Mouse (Mus musculus): Measurements from ENCODE around the gene Rhbdl1. TPM values are rescaled to one million over a fixed set of nuclear protein-coding genes. Genes with fewer than 3 reads are reported as not detected.
A peak's percentile ranks its signal among the peaks of the same experiment; 100 is the strongest.

The Rhbdl1 gene
- polyA plus RNA-seq, 1 experiment from 2014 or later, result 2.1 TPM

GRCm38 (mm10) chr17:25868601-25869191 lies 31.6 kb upstream of the Rhbdl1 start, which contains the start of gene Mcrip2:
Gene Mcrip2 (minus strand): TSS chr17:25868764.
- Histone ChIP-seq H3K36me3 (ENCODE audit: control insufficient read depth, insufficient read depth, low read length) (no peaks in the 10 kb centered on the region), H3K4me3 (ENCODE audit: low read depth, low read length) (peak within 1 kb of the TSS; percentile 84), H3K4me2 (ENCODE audit: low read depth, low read length, severe bottlenecking) (peak within 1 kb of the TSS; percentile 96), H3K9ac (ENCODE audit: low read length) (peak within 1 kb of the TSS; percentile 51), H3K27me3 (ENCODE audit: control insufficient read depth, insufficient read depth, low read length) (no peaks in the 10 kb centered on the region), H3K9me3 (ENCODE audit: control insufficient read depth, low read length) (no peaks in the 10 kb centered on the region), H3K4me1 (replicated peaks; ENCODE audit: control insufficient read depth, insufficient read depth, low read length) (peaks cover 12% of the 10 kb centered on the region), H3K27ac (ENCODE audit: low read depth, low read length) (peak within 1 kb of the TSS; percentile 27; the same call in 1 of the 2 replicates)
- ATAC-seq (replicated peaks; ENCODE audit: low FRiP score) (peak; percentile 89), DNase-seq (ENCODE audit: low spot score) (peak; percentile 88)
- under 1% methylated on average over 24 of the region's 24 CpGs for WGBS

GRCm38 (mm10) chr17:25867836-25868600 lies 30.9 kb upstream of the Rhbdl1 start:
- ATAC-seq (replicated peaks; ENCODE audit: low FRiP score) (peak; percentile 52; the same call in 1 of the 2 replicates), DNase-seq (ENCODE audit: low spot score) (peak; percentile 78)
- WGBS, result under 1% methylated on average over 42 of the region's 42 CpGs
- Histone ChIP-seq H3K4me1 (replicated peaks; ENCODE audit: control insufficient read depth, insufficient read depth, low read length) (peaks cover 12% of the 10 kb centered on the region), H3K4me2 (ENCODE audit: low read depth, low read length, severe bottlenecking) (peak overlapping the region; percentile 96), H3K4me3 (ENCODE audit: low read depth, low read length) (peak overlapping the region; percentile 84), H3K27ac (ENCODE audit: low read depth, low read length) (no peak overlapping the region), H3K9me3 (ENCODE audit: control insufficient read depth, low read length) (no peaks in the 10 kb centered on the region), H3K27me3 (ENCODE audit: control insufficient read depth, insufficient read depth, low read length) (no peaks in the 10 kb centered on the region), H3K9ac (ENCODE audit: low read length) (peak overlapping the region; percentile 51), H3K36me3 (ENCODE audit: control insufficient read depth, insufficient read depth, low read length) (no peaks in the 10 kb centered on the region)

GRCm38 (mm10) chr17:25867509-25867835 lies 30.4 kb upstream of the Rhbdl1 start:
- H3K4me1 ChIP-seq (replicated peaks; ENCODE audit: control insufficient read depth, insufficient read depth, low read length), result peaks cover 12% of the 10 kb centered on the region
- no peak for ATAC-seq (replicated peaks; ENCODE audit: low FRiP score)
- peak overlapping the region; percentile 84 for H3K4me3 ChIP-seq (ENCODE audit: low read depth, low read length)
- WGBS, result 16% methylated on average over 7 of the region's 7 CpGs
- no peak for DNase-seq (ENCODE audit: low spot score)
- H3K9ac ChIP-seq (ENCODE audit: low read length), result 0 out of 2 replicates have a peak overlapping the region, but pooled peaks have one; percentile 7
- H3K27me3 ChIP-seq (ENCODE audit: control insufficient read depth, insufficient read depth, low read length), result no peaks in the 10 kb centered on the region
- H3K36me3 ChIP-seq (ENCODE audit: control insufficient read depth, insufficient read depth, low read length), result no peaks in the 10 kb centered on the region
- peak overlapping the region; percentile 96 for H3K4me2 ChIP-seq (ENCODE audit: low read depth, low read length, severe bottlenecking)
- no peak overlapping the region for H3K27ac ChIP-seq (ENCODE audit: low read depth, low read length)
- H3K9me3 ChIP-seq (ENCODE audit: control insufficient read depth, low read length), result no peaks in the 10 kb centered on the region

- Histone ChIP-seq H3K27me3 (ENCODE audit: control insufficient read depth, insufficient read depth, low read length) (no peaks in the 10 kb centered on the region), H3K4me1 (replicated peaks; ENCODE audit: control insufficient read depth, insufficient read depth, low read length) (peaks cover 15% of the 10 kb centered on the region), H3K9ac (ENCODE audit: low read length) (no peak overlapping the region), H3K4me2 (ENCODE audit: low read depth, low read length, severe bottlenecking) (no peak overlapping the region), H3K27ac (ENCODE audit: low read depth, low read length) (no peak overlapping the region), H3K36me3 (ENCODE audit: control insufficient read depth, insufficient read depth, low read length) (no peaks in the 10 kb centered on the region), H3K9me3 (ENCODE audit: control insufficient read depth, low read length) (no peaks in the 10 kb centered on the region), H3K4me3 (ENCODE audit: low read depth, low read length) (no peak overlapping the region)
- WGBS, result 87% methylated on average over 3 of the region's 3 CpGs
- DNase-seq (ENCODE audit: low spot score) (no peak), ATAC-seq (replicated peaks; ENCODE audit: low FRiP score) (no peak)
These were observed 29.1 kb upstream of the Rhbdl1 start for GRCm38 (mm10) chr17:25866172-25866571.

- Histone ChIP-seq H3K27me3 (ENCODE audit: control insufficient read depth, insufficient read depth, low read length) (no peaks in the 10 kb centered on the region), H3K4me2 (ENCODE audit: low read depth, low read length, severe bottlenecking) (no peak overlapping the region), H3K36me3 (ENCODE audit: control insufficient read depth, insufficient read depth, low read length) (no peaks in the 10 kb centered on the region), H3K9ac (ENCODE audit: low read length) (no peak overlapping the region), H3K27ac (ENCODE audit: low read depth, low read length) (no peak overlapping the region), H3K4me1 (replicated peaks; ENCODE audit: control insufficient read depth, insufficient read depth, low read length) (peaks cover 23% of the 10 kb centered on the region), H3K9me3 (ENCODE audit: control insufficient read depth, low read length) (no peaks in the 10 kb centered on the region), H3K4me3 (ENCODE audit: low read depth, low read length) (no peak overlapping the region)
- no peak for ATAC-seq (replicated peaks; ENCODE audit: low FRiP score)
- WGBS, result 93% methylated on average over 11 of the region's 11 CpGs
- DNase-seq (ENCODE audit: low spot score), result no peak
These were observed 28.2 kb upstream of the Rhbdl1 start for GRCm38 (mm10) chr17:25865288-25865687.

- Histone ChIP-seq H3K4me3 (ENCODE audit: low read depth, low read length) (no peak overlapping the region), H3K9ac (ENCODE audit: low read length) (no peak overlapping the region), H3K9me3 (ENCODE audit: control insufficient read depth, low read length) (no peaks in the 10 kb centered on the region), H3K36me3 (ENCODE audit: control insufficient read depth, insufficient read depth, low read length) (no peaks in the 10 kb centered on the region), H3K27ac (ENCODE audit: low read depth, low read length) (no peak overlapping the region), H3K27me3 (ENCODE audit: control insufficient read depth, insufficient read depth, low read length) (no peaks in the 10 kb centered on the region), H3K4me2 (ENCODE audit: low read depth, low read length, severe bottlenecking) (no peak overlapping the region), H3K4me1 (replicated peaks; ENCODE audit: control insufficient read depth, insufficient read depth, low read length) (peaks cover 25% of the 10 kb centered on the region)
- ATAC-seq (replicated peaks; ENCODE audit: low FRiP score) (no peak), DNase-seq (ENCODE audit: low spot score) (no peak)
- WGBS, result 91% methylated on average over 14 of the region's 14 CpGs
These were observed 27.2 kb upstream of the Rhbdl1 start for GRCm38 (mm10) chr17:25864311-25864710.

GRCm38 (mm10) chr17:25863681-25864080 lies 26.6 kb upstream of the Rhbdl1 start:
- H3K27ac ChIP-seq (ENCODE audit: low read depth, low read length), result no peak overlapping the region
- 96% methylated on average over 6 of the region's 6 CpGs for WGBS
- H3K4me1 ChIP-seq (replicated peaks; ENCODE audit: control insufficient read depth, insufficient read depth, low read length), result peaks cover 23% of the 10 kb centered on the region
- DNase-seq (ENCODE audit: low spot score), result no peak
- no peaks in the 10 kb centered on the region for H3K9me3 ChIP-seq (ENCODE audit: control insufficient read depth, low read length)
- H3K4me3 ChIP-seq (ENCODE audit: low read depth, low read length), result no peak overlapping the region
- no peak overlapping the region for H3K4me2 ChIP-seq (ENCODE audit: low read depth, low read length, severe bottlenecking)
- no peak for ATAC-seq (replicated peaks; ENCODE audit: low FRiP score)
- H3K27me3 ChIP-seq (ENCODE audit: control insufficient read depth, insufficient read depth, low read length), result no peaks in the 10 kb centered on the region
- no peaks in the 10 kb centered on the region for H3K36me3 ChIP-seq (ENCODE audit: control insufficient read depth, insufficient read depth, low read length)
- H3K9ac ChIP-seq (ENCODE audit: low read length), result no peak overlapping the region

GRCm38 (mm10) chr17:25861704-25862612 lies 24.9 kb upstream of the Rhbdl1 start:
- Histone ChIP-seq H3K9ac (ENCODE audit: low read length) (peak overlapping the region; percentile 84), H3K27ac (ENCODE audit: low read depth, low read length) (peak overlapping the region; percentile 76; the same call in 1 of the 2 replicates), H3K4me3 (ENCODE audit: low read depth, low read length) (peak overlapping the region; percentile 64), H3K4me1 (replicated peaks; ENCODE audit: control insufficient read depth, insufficient read depth, low read length) (peaks cover 14% of the 10 kb centered on the region), H3K36me3 (ENCODE audit: control insufficient read depth, insufficient read depth, low read length) (no peaks in the 10 kb centered on the region), H3K27me3 (ENCODE audit: control insufficient read depth, insufficient read depth, low read length) (no peaks in the 10 kb centered on the region), H3K4me2 (ENCODE audit: low read depth, low read length, severe bottlenecking) (peak overlapping the region; percentile 92), H3K9me3 (ENCODE audit: control insufficient read depth, low read length) (no peaks in the 10 kb centered on the region)
- ATAC-seq (replicated peaks; ENCODE audit: low FRiP score), result peak; percentile 49; the same call in 1 of the 2 replicates
- no peak for DNase-seq (ENCODE audit: low spot score)
- 10% methylated on average over 6 of the region's 6 CpGs for WGBS
